Mouse (Mus musculus): ENCODE data around the gene Ccar1. TPM values are rescaled to one million over a fixed set of nuclear protein-coding genes. Genes with fewer than 3 reads are reported as not detected.

Ccar1 gene
- polyA plus RNA-seq (2012; rRNA removed), result 29.9 TPM in 2 replicates

- Histone ChIP-seq H3K4me3 (ENCODE audit: insufficient read depth, low read length) (peak within 1 kb of the TSS; percentile 53), H3K27ac (ENCODE audit: insufficient read depth, low read length) (peak within 1 kb of the TSS; percentile 36), H3K4me1 (ENCODE audit: control insufficient read depth, insufficient read depth, low read length) (no peaks in the 10 kb centered on the region)
- peak; percentile 74; the same call in 1 of the 2 replicates for TF ChIP-seq POLR2A (IDR thresholded peaks at IDR 0.05; ENCODE audit: extremely low read depth, insufficient read depth, low read length)
- no peak for TF ChIP-seq CTCF (IDR thresholded peaks at IDR 0.05; ENCODE audit: extremely low read depth, insufficient read depth, low read length)
These were observed at the start of gene Ccar1 for GRCm38 (mm10) chr10:62792177-62793090. TSS of gene Ccar1 (minus strand) at chr10:62792286.

- Histone ChIP-seq H3K4me3 (ENCODE audit: insufficient read depth, low read length) (no peak overlapping the region), H3K4me1 (ENCODE audit: control insufficient read depth, insufficient read depth, low read length) (no peaks in the 10 kb centered on the region), H3K27ac (ENCODE audit: insufficient read depth, low read length) (no peak overlapping the region)
- TF ChIP-seq POLR2A (IDR thresholded peaks at IDR 0.05; ENCODE audit: extremely low read depth, insufficient read depth, low read length) (no peak), CTCF (IDR thresholded peaks at IDR 0.05; ENCODE audit: extremely low read depth, insufficient read depth, low read length) (no peak)
These were observed 48.6 kb upstream of the Ccar1 start for GRCm38 (mm10) chr10:62840687-62841086.

- no peak overlapping the region for H3K4me3 ChIP-seq (ENCODE audit: insufficient read depth, low read length)
- H3K4me1 ChIP-seq (ENCODE audit: control insufficient read depth, insufficient read depth, low read length), result no peaks in the 10 kb centered on the region
- TF ChIP-seq POLR2A (IDR thresholded peaks at IDR 0.05; ENCODE audit: extremely low read depth, insufficient read depth, low read length), result no peak
- TF ChIP-seq CTCF (IDR thresholded peaks at IDR 0.05; ENCODE audit: extremely low read depth, insufficient read depth, low read length), result no peak
- H3K27ac ChIP-seq (ENCODE audit: insufficient read depth, low read length), result no peak overlapping the region
These were observed 45.9 kb upstream of the Ccar1 start for GRCm38 (mm10) chr10:62837987-62838386.

- no peak for TF ChIP-seq CTCF (IDR thresholded peaks at IDR 0.05; ENCODE audit: extremely low read depth, insufficient read depth, low read length)
- TF ChIP-seq POLR2A (IDR thresholded peaks at IDR 0.05; ENCODE audit: extremely low read depth, insufficient read depth, low read length), result no peak
These were observed 40.7 kb upstream of the Ccar1 start for GRCm38 (mm10) chr10:62832783-62833182.

GRCm38 (mm10) chr10:62831546-62831945 lies 39.5 kb upstream of the Ccar1 start:
- Histone ChIP-seq H3K4me3 (ENCODE audit: insufficient read depth, low read length) (no peak overlapping the region), H3K27ac (ENCODE audit: insufficient read depth, low read length) (no peak overlapping the region), H3K4me1 (ENCODE audit: control insufficient read depth, insufficient read depth, low read length) (peaks cover 2% of the 10 kb centered on the region; the same call in 1 of the 2 replicates)
- TF ChIP-seq POLR2A (IDR thresholded peaks at IDR 0.05; ENCODE audit: extremely low read depth, insufficient read depth, low read length) (no peak), CTCF (IDR thresholded peaks at IDR 0.05; ENCODE audit: extremely low read depth, insufficient read depth, low read length) (no peak)

More at GRCm38 (mm10) chr10:62832783-62833182, 40.7 kb upstream of the Ccar1 start:
- Histone ChIP-seq H3K4me1 (ENCODE audit: control insufficient read depth, insufficient read depth, low read length) (peaks cover 2% of the 10 kb centered on the region; the same call in 1 of the 2 replicates), H3K27ac (ENCODE audit: insufficient read depth, low read length) (no peak overlapping the region), H3K4me3 (ENCODE audit: insufficient read depth, low read length) (no peak overlapping the region)

- Histone ChIP-seq H3K4me3 (ENCODE audit: insufficient read depth, low read length) (no peak overlapping the region), H3K27ac (ENCODE audit: insufficient read depth, low read length) (no peak overlapping the region), H3K4me1 (ENCODE audit: control insufficient read depth, insufficient read depth, low read length) (no peaks in the 10 kb centered on the region)
- TF ChIP-seq POLR2A (IDR thresholded peaks at IDR 0.05; ENCODE audit: extremely low read depth, insufficient read depth, low read length), result no peak
- no peak for TF ChIP-seq CTCF (IDR thresholded peaks at IDR 0.05; ENCODE audit: extremely low read depth, insufficient read depth, low read length)
These were observed 32.4 kb upstream of the Ccar1 start for GRCm38 (mm10) chr10:62824474-62824873.

- no peak overlapping the region for H3K4me3 ChIP-seq (ENCODE audit: insufficient read depth, low read length)
- no peak for TF ChIP-seq POLR2A (IDR thresholded peaks at IDR 0.05; ENCODE audit: extremely low read depth, insufficient read depth, low read length)
- no peaks in the 10 kb centered on the region for H3K4me1 ChIP-seq (ENCODE audit: control insufficient read depth, insufficient read depth, low read length)
- H3K27ac ChIP-seq (ENCODE audit: insufficient read depth, low read length), result no peak overlapping the region
These were observed 31.3 kb upstream of the Ccar1 start for GRCm38 (mm10) chr10:62823431-62823830.

- Histone ChIP-seq H3K27ac (ENCODE audit: insufficient read depth, low read length) (no peak overlapping the region), H3K4me1 (ENCODE audit: control insufficient read depth, insufficient read depth, low read length) (no peaks in the 10 kb centered on the region), H3K4me3 (ENCODE audit: insufficient read depth, low read length) (no peak overlapping the region)
- no peak for TF ChIP-seq CTCF (IDR thresholded peaks at IDR 0.05; ENCODE audit: extremely low read depth, insufficient read depth, low read length)
- no peak for TF ChIP-seq POLR2A (IDR thresholded peaks at IDR 0.05; ENCODE audit: extremely low read depth, insufficient read depth, low read length)
These were observed 17.9 kb upstream of the Ccar1 start for GRCm38 (mm10) chr10:62810010-62810409.

- Histone ChIP-seq H3K4me3 (ENCODE audit: insufficient read depth, low read length) (no peak overlapping the region), H3K4me1 (ENCODE audit: control insufficient read depth, insufficient read depth, low read length) (no peaks in the 10 kb centered on the region), H3K27ac (ENCODE audit: insufficient read depth, low read length) (no peak overlapping the region)
- TF ChIP-seq POLR2A (IDR thresholded peaks at IDR 0.05; ENCODE audit: extremely low read depth, insufficient read depth, low read length) (no peak), CTCF (IDR thresholded peaks at IDR 0.05; ENCODE audit: extremely low read depth, insufficient read depth, low read length) (no peak)
These were observed 16.7 kb upstream of the Ccar1 start for GRCm38 (mm10) chr10:62808766-62809165.

GRCm38 (mm10) chr10:62808316-62808715 lies 16.2 kb upstream of the Ccar1 start:
- Histone ChIP-seq H3K4me3 (ENCODE audit: insufficient read depth, low read length) (no peak overlapping the region), H3K27ac (ENCODE audit: insufficient read depth, low read length) (no peak overlapping the region), H3K4me1 (ENCODE audit: control insufficient read depth, insufficient read depth, low read length) (no peaks in the 10 kb centered on the region)
- TF ChIP-seq CTCF (IDR thresholded peaks at IDR 0.05; ENCODE audit: extremely low read depth, insufficient read depth, low read length), result no peak
- TF ChIP-seq POLR2A (IDR thresholded peaks at IDR 0.05; ENCODE audit: extremely low read depth, insufficient read depth, low read length), result no peak

Measured in cortical plate, adult 2 months (tissue).